Comparison of ENCODE assay signal across 27 mouse cellular contexts in the genomic region with DNA sequence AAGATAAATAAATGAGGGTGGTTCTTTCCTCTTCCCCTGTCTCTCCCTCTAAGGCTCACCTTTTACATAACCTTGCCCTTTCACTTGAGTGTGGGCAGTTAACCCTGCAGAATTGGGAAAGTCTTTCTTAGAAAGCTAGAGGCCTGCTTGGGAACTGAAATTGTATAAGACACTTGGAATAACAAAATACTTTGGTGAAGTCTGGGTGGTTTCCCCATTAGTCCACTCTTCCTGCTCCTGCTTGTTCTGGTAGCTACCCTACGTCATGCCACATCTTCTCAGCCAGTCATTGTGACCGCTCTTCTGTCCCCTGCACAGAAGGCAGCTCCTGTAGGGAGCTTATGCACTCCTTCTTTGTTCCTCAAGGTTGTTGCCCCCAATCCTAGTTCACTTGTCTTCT. TPM values are rescaled to one million over a fixed set of nuclear protein-coding genes. Genes with fewer than 3 reads are reported as not detected.
DNase-seq lines count a peak whose midpoint lies in the region; ATAC-seq and TF ChIP-seq lines count a peak whose summit lies in the region.
"Had no signal": no experiment of that assay in that cellular context is flagged by ENCODE, and none has a peak within 500 bp of the region (broad histone marks: within the 10 kb centered on the region; RNA-seq: fewer than 3 reads in every experiment).

No protein-coding gene starts in this region.

- H3K27ac ChIP-seq in thymus, adult 2 months (ENCODE audit: control insufficient read depth, insufficient read depth, low read length), result no peak overlapping the region
- H3K27ac ChIP-seq: embryonic facial prominence, embryonic 10.5 days; embryonic facial prominence, embryonic 13.5 days; forebrain, embryonic 12.5 days; forebrain, embryonic 15.5 days; heart, embryonic 15.5 days; hindbrain, embryonic 10.5 days; hindbrain, embryonic 13.5 days had no signal

- DNase-seq in thymus, adult 2 months, result no peak
- no peak for DNase-seq in adipocyte (ENCODE audit: low spot score)
- no peak for DNase-seq in frontal cortex, postnatal 36 days (ENCODE audit: low spot score in 2 of 2)
- DNase-seq: adrenal gland, postnatal 10 days; cerebellum, adult 11 months; cerebellum, adult 2 months; cerebellum, postnatal 36 days; embryo, embryonic 11 days; gastrocnemius, postnatal 25 days; heart, adult 18-20 months; heart, postnatal 10 days; heart, postnatal 36 days had no signal

- H3K36me3 ChIP-seq in thymus, adult 2 months (ENCODE audit: control insufficient read depth, insufficient read depth, low read length), result no peaks in the 10 kb centered on the region
- H3K36me3 ChIP-seq: embryonic facial prominence, embryonic 10.5 days; embryonic facial prominence, embryonic 13.5 days; forebrain, embryonic 12.5 days; forebrain, embryonic 15.5 days; heart, embryonic 12.5 days; heart, embryonic 15.5 days; hindbrain, embryonic 10.5 days; hindbrain, embryonic 13.5 days had no signal

- no peak overlapping the region for H3K4me3 ChIP-seq in thymus, adult 2 months (ENCODE audit: control insufficient read depth, insufficient read depth, low read length)
- H3K4me3 ChIP-seq: embryonic facial prominence, embryonic 10.5 days; embryonic facial prominence, embryonic 13.5 days; erythroblast, embryonic 14.5 days; forebrain, embryonic 12.5 days; forebrain, embryonic 15.5 days; heart, embryonic 12.5 days; heart, embryonic 15.5 days; hindbrain, embryonic 10.5 days; hindbrain, embryonic 13.5 days had no signal

- no peaks in the 10 kb centered on the region for H3K4me1 ChIP-seq in thymus, adult 2 months (replicated peaks; ENCODE audit: control insufficient read depth, insufficient read depth, low read length)
- H3K4me1 ChIP-seq: embryonic facial prominence, embryonic 10.5 days; forebrain, embryonic 12.5 days; heart, embryonic 15.5 days; hindbrain, embryonic 10.5 days had no signal

- ATAC-seq in CD4-positive, CD25-positive, alpha-beta regulatory T cell, adult 4 months, result peak; percentile 40
- ATAC-seq in activated CD4-positive, CD25-positive, alpha-beta regulatory T cell, adult 4 months, result peak; percentile 44
- 0 out of 2 replicates have a peak, but pooled peaks have one; percentile 22 for ATAC-seq in monocyte, adult 5-6 weeks (replicated peaks; ENCODE audit: insufficient number of reproducible peaks, low FRiP score, low TSS enrichment, poor library complexity, severe bottlenecking)
- ATAC-seq: forebrain, embryonic 15.5 days; hindbrain, embryonic 16.5 days; intestine, postnatal 0 days had no signal

- no peaks in the 10 kb centered on the region for H3K27me3 ChIP-seq in thymus, adult 2 months (ENCODE audit: control insufficient read depth, insufficient read depth, low read length)
- H3K27me3 ChIP-seq: embryonic facial prominence, embryonic 13.5 days; forebrain, embryonic 12.5 days; forebrain, embryonic 15.5 days; heart, embryonic 12.5 days; heart, embryonic 15.5 days; hindbrain, embryonic 13.5 days had no signal

- TF ChIP-seq CTCF in thymus, adult 2 months (IDR thresholded peaks at IDR 0.05; ENCODE audit: borderline replicate concordance, control insufficient read depth, extremely low read depth, insufficient read depth, low read length, poor library complexity), result no peak

- TF ChIP-seq POLR2A in thymus, adult 2 months (IDR thresholded peaks at IDR 0.05; ENCODE audit: control insufficient read depth, extremely low read depth, insufficient read depth, low read length, poor library complexity), result no peak

- 89% methylated on average over 2 of the region's 2 CpGs for WGBS in thymus, adult 2 months

RNA-seq across cellular contexts. Expression of a gene that starts 26.2 kb away (rescaled TPM):
- polyA plus RNA-seq in CD4-positive, CD25-positive, alpha-beta regulatory T cell, adult 4 months (2017; shearing (Covaris generic)), result 100 to 1,000 TPM; 430 to 456 TPM
- polyA plus RNA-seq in activated CD4-positive, CD25-positive, alpha-beta regulatory T cell, adult 4 months (2017; shearing (Covaris generic)), result 100 to 1,000 TPM; 474 to 522 TPM
- 820 to 1,108 TPM (median 1,028 TPM) in 3 replicates for total RNA-seq in monocyte, adult 5-6 weeks (2017)
- 284 and 293 TPM in 2 replicates for polyA plus RNA-seq in thymus, adult 2 months (2012; rRNA removed)
- total RNA-seq: MEL had no signal
- polyA plus RNA-seq: erythroblast, embryonic 14.5 days had no signal
